Mouse (Mus musculus) midbrain, embryonic 10.5 days (tissue): ENCODE data around the gene Cd44. TPM values are rescaled to one million over a fixed set of nuclear protein-coding genes. Genes with fewer than 3 reads are reported as not detected.

ENCODE experiments used
- DNase-seq: peaks from one replicate; pipeline ENCODE4 v3.0.0-alpha.2; 2017; ENCODE audit warnings: low spot score
- H3K27ac ChIP-seq: fragments of 300-500 bp; sonication (generic); replicated peaks from 2 replicates; pipeline ENCODE4 v1.5.1; 2016; ENCODE audit warnings: mild to moderate bottlenecking
- H3K27me3 ChIP-seq: fragments of 300-500 bp; sonication (generic); 2 replicates; pipeline ENCODE4 v1.6.1; 2016; ENCODE audit warnings: low read depth, mild to moderate bottlenecking; ENCODE audit not compliant: poor library complexity, severe bottlenecking
- H3K36me3 ChIP-seq: fragments of 300-500 bp; sonication (generic); 2 replicates; pipeline ENCODE4 v1.6.1; 2016; ENCODE audit warnings: mild to moderate bottlenecking, moderate library complexity
- H3K4me1 ChIP-seq: fragments of 300-500 bp; sonication (generic); 2 replicates; pipeline ENCODE4 v1.6.1; 2016
- H3K4me3 ChIP-seq: fragments of 300-500 bp; sonication (generic); 2 replicates; pipeline ENCODE4 v1.5.1; 2016; ENCODE audit warnings: mild to moderate bottlenecking, moderate library complexity
- H3K9me3 ChIP-seq: fragments of 300-500 bp; sonication (generic); replicated peaks from 2 replicates; pipeline ENCODE4 v1.6.1; 2016; ENCODE audit warnings: mild to moderate bottlenecking
- WGBS: fragments of 180-500 bp; shearing (Covaris S2); methylation state at CpG from one replicate; pipeline ENCODE4 v1.1.7; 2016; 5-methylcytosine and 5-hydroxymethylcytosine counted together
- polyA plus RNA-seq: library from polyadenylated mRNA; unstranded; fragments of >200 nt; fragmentation: Nextera tagmentation; extraction: Ambion mirVana; gene quantifications from 2 replicates; pipeline ENCODE4 v1.2.1, GENCODE M21; 2016

The Cd44 gene
- polyA plus RNA-seq, 1 experiment from 2014 or later, result 2.9 TPM

DNA sequence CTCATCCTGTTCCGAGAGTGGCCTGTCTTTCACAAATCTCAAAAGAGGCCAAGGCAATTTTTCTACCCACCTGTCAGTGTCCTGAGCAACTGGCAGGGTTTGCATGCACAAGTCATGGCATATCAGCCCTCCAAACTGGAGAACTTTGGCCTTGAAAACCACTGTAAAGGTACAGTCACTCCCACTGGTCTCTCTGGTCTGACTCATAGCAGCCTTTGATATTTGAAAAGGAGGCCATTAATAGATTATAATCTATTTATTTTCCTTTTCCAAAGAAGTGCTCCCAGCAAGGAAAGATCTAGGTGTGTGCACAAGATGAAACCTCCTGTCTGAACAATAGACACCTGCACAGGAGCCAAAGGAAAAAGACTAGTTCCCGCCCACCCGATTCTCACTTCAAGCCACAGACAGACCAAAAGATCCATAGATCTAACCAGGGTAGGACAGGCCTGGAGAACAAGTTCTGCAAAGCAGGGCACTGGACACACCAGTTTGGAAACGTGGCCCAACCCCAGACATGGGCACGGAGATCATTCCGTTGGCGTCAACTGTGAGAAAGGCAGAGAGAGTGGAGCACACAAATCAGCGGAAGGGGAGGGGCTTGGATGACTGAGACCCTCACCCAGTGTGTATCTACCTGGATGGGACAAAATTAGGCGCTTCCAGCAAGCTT is 75.4 kb downstream of the Cd44 start:
- no peaks in the 10 kb centered on the region for H3K27me3 ChIP-seq
- H3K4me3 ChIP-seq, result no peak overlapping the region
- H3K4me1 ChIP-seq, result no peaks in the 10 kb centered on the region
- DNase-seq, result no peak
- WGBS, result 89% methylated on average over 9 of the region's 9 CpGs
- no peaks in the 10 kb centered on the region for H3K36me3 ChIP-seq
- H3K9me3 ChIP-seq, result no peaks in the 10 kb centered on the region
- H3K27ac ChIP-seq, result no peak overlapping the region

DNA sequence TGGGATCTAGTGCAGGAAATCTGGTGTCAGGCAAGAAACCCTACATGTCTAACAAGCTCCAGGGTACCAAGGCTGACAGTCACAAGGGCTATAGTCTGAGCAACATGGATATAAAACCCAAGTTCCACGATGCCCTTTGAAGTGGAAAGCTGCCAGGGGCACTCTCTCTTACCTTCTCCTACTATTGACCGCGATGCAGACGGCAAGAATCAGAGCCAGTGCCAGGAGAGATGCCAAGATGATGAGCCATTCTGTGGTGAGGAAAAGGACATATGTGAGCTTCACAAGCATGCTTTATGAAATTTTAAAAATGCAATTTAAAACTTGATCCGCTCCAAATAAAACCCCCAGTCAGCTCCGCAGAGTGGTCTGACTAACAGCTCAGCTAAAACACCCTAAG is 79.4 kb downstream of the Cd44 start:
- DNase-seq, result no peak
- no peak overlapping the region for H3K4me3 ChIP-seq
- H3K9me3 ChIP-seq, result no peaks in the 10 kb centered on the region
- 95% methylated on average over 6 of the region's 6 CpGs for WGBS
- peaks cover 6% of the 10 kb centered on the region for H3K4me1 ChIP-seq
- no peaks in the 10 kb centered on the region for H3K27me3 ChIP-seq
- no peak overlapping the region for H3K27ac ChIP-seq
- no peaks in the 10 kb centered on the region for H3K36me3 ChIP-seq

GRCm38 (mm10) chr2:102820790-102821189 is 80.7 kb downstream of the Cd44 start:
- H3K4me3 ChIP-seq, result no peak overlapping the region
- no peaks in the 10 kb centered on the region for H3K27me3 ChIP-seq
- no peak for DNase-seq
- 91% methylated on average over 8 of the region's 8 CpGs for WGBS
- H3K36me3 ChIP-seq, result no peaks in the 10 kb centered on the region
- H3K27ac ChIP-seq, result no peak overlapping the region
- H3K9me3 ChIP-seq, result no peaks in the 10 kb centered on the region
- peaks cover 6% of the 10 kb centered on the region for H3K4me1 ChIP-seq

DNA sequence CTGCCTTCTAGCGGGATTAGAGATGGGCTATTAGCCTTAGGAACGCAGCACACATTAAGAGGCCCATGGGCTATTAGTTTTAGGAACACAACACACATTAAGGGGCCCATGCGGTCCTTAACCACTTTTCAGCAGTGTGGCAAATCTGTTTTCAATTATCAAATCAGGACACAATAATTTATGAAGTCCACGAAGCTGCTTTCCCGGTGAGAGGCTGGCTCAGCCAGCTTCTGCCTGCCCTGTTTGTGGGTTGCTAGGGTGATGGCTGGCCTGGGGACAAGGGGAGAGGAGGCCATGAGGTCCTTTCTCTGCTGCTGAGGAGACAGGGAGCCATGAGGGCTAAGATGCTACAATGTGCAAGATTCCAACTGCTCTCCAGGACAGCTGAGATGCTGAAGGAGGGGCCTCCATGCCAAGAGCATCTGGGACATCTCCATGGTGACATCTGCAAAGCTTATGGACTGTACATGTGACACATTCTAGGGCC is 81.2 kb downstream of the Cd44 start:
- Histone ChIP-seq H3K9me3 (no peaks in the 10 kb centered on the region), H3K27me3 (no peaks in the 10 kb centered on the region), H3K4me1 (peaks cover 6% of the 10 kb centered on the region), H3K4me3 (no peak overlapping the region), H3K36me3 (no peaks in the 10 kb centered on the region), H3K27ac (no peak overlapping the region; the same call in 1 of the 2 replicates)
- 79% methylated on average over 5 of the region's 5 CpGs for WGBS
- DNase-seq, result no peak

GRCm38 (mm10) chr2:102815289-102815809 is 86.1 kb downstream of the Cd44 start:
- WGBS, result 77% methylated on average over 6 of the region's 6 CpGs

GRCm38 (mm10) chr2:102812756-102813155 is 88.7 kb downstream of the Cd44 start:
- no peak for DNase-seq
- H3K4me1 ChIP-seq, result no peaks in the 10 kb centered on the region
- no peak overlapping the region for H3K4me3 ChIP-seq
- no peaks in the 10 kb centered on the region for H3K9me3 ChIP-seq
- no peaks in the 10 kb centered on the region for H3K36me3 ChIP-seq
- 77% methylated on average over 4 of the region's 4 CpGs for WGBS
- no peaks in the 10 kb centered on the region for H3K27me3 ChIP-seq
- no peak overlapping the region for H3K27ac ChIP-seq

More at GRCm38 (mm10) chr2:102815289-102815809, 86.1 kb downstream of the Cd44 start:
- no peaks in the 10 kb centered on the region for H3K27me3 ChIP-seq
- no peak overlapping the region for H3K27ac ChIP-seq
- H3K4me1 ChIP-seq, result peaks cover 4% of the 10 kb centered on the region
- H3K36me3 ChIP-seq, result no peaks in the 10 kb centered on the region
- no peaks in the 10 kb centered on the region for H3K9me3 ChIP-seq
- DNase-seq, result no peak
- no peak overlapping the region for H3K4me3 ChIP-seq

- no peak overlapping the region for H3K27ac ChIP-seq
- no peak for DNase-seq
- no peaks in the 10 kb centered on the region for H3K9me3 ChIP-seq
- 92% methylated on average over 1 of the region's 1 CpGs for WGBS
- no peak overlapping the region for H3K4me3 ChIP-seq
- no peaks in the 10 kb centered on the region for H3K27me3 ChIP-seq
- H3K36me3 ChIP-seq, result no peaks in the 10 kb centered on the region
- H3K4me1 ChIP-seq, result no peaks in the 10 kb centered on the region
Observed at GRCm38 (mm10) chr2:102809436-102809835, 92.0 kb downstream of the Cd44 start.

DNA sequence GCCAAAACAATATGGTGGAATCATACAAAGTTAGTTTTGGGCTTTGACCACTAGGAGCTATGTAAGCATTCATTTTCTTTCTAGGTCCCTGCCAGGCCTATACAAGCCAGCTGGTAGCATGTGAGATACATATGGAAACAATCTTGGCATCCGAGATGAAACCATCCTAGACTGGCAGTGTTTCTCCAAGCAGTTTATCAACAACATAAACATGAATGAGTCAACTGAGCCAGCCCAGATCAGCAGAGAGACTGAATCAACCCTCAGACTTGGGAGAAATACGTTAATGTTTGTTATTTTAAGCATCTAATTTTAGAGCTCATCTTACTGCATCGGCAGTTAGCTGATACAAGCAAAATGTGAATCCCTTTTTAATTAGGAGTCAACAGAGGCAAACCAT is 93.8 kb downstream of the Cd44 start:
- Histone ChIP-seq H3K27ac (no peak overlapping the region), H3K36me3 (no peaks in the 10 kb centered on the region), H3K4me1 (no peaks in the 10 kb centered on the region), H3K27me3 (no peaks in the 10 kb centered on the region), H3K4me3 (no peak overlapping the region), H3K9me3 (no peaks in the 10 kb centered on the region)
- DNase-seq, result no peak
- 77% methylated on average over 3 of the region's 3 CpGs for WGBS

DNA sequence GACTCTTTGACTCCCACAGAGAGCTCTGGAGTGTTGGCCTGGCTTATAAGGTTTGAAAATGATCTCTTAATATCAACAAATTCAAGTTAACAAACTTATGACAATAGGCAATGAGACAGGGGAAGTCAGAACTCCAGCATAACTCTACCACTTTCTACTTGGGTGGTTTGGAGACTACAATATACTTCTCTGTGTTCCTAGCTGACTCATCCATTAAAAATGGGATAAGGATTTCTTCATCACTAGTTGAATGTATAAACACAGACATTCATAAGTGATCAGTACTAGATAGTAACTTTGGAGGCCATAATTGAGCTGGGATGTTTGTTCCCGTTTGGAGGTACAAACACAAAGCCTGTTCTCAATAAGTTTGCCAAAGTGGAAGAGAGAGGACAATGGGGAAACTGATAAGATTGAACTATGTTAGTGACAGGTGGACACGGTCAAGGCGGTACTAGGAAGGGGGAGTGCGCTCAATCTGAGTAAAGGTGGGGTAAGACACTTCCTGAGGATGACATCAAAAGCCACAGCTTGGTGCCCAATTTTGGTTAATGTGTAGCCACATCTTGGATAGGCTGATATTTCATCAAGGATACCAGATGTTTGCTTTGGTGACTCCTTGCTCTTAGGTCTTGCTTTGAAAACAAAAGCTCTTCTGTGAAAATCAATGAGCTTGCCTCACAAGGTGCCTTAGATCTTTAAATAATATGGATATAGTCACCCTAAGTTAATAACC is 95.5 kb downstream of the Cd44 start:
- no peak for DNase-seq
- H3K9me3 ChIP-seq, result no peaks in the 10 kb centered on the region
- no peak overlapping the region for H3K27ac ChIP-seq
- H3K4me1 ChIP-seq, result no peaks in the 10 kb centered on the region
- no peaks in the 10 kb centered on the region for H3K27me3 ChIP-seq
- H3K36me3 ChIP-seq, result no peaks in the 10 kb centered on the region
- WGBS, result 89% methylated on average over 4 of the region's 4 CpGs
- H3K4me3 ChIP-seq, result no peak overlapping the region

GRCm38 (mm10) chr2:102805283-102805682 is 96.2 kb downstream of the Cd44 start:
- Histone ChIP-seq H3K9me3 (no peaks in the 10 kb centered on the region), H3K27ac (no peak overlapping the region), H3K4me1 (no peaks in the 10 kb centered on the region), H3K36me3 (no peaks in the 10 kb centered on the region), H3K27me3 (no peaks in the 10 kb centered on the region), H3K4me3 (no peak overlapping the region)
- WGBS, result 79% methylated on average over 6 of the region's 6 CpGs
- DNase-seq, result no peak

DNA sequence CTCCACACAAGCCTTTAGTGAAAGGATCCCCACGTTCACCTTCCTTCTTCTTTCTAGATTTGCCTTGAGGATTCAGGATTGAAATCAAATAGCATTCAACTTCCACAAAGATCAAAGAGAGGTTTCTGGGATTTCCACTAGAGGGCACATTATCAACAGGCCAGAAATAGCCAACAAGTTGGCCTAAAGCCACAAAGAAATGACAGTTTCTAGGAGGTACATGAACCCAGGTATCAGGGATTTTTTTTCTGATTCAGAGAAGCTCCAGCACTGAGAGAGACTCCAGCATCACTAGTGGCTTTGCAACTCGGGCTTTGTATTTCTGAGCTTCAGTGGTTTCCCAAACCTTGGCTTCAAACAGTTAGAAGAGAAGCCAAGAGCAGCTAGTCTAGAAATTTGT is 97.4 kb downstream of the Cd44 start:
- no peaks in the 10 kb centered on the region for H3K9me3 ChIP-seq
- no peaks in the 10 kb centered on the region for H3K27me3 ChIP-seq
- no peak overlapping the region for H3K4me3 ChIP-seq
- H3K4me1 ChIP-seq, result no peaks in the 10 kb centered on the region
- 51% methylated on average over 2 of the region's 2 CpGs for WGBS
- DNase-seq, result no peak
- no peaks in the 10 kb centered on the region for H3K36me3 ChIP-seq
- H3K27ac ChIP-seq, result no peak overlapping the region

DNA sequence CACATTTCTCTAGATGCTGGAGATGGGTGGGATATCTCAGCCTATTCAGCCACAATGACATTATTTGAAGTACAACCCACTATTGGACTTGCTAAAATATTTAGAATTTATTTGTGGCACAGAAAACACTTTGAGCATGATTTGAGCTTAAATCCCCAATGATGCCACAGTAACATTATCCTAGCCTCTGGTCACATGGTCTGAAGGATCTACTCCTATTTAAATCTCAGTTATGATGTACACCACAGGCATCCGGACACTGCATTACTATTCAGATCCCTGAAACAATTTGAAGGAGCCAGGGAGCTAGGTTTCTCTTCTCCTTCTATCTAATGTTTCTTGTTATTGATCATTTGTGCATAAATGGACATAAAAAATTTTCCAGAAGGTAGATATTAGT is 99.6 kb downstream of the Cd44 start:
- WGBS, result 87% methylated on average over 1 of the region's 1 CpGs
- Histone ChIP-seq H3K27ac (no peak overlapping the region), H3K27me3 (no peaks in the 10 kb centered on the region), H3K36me3 (no peaks in the 10 kb centered on the region), H3K4me3 (no peak overlapping the region), H3K9me3 (no peaks in the 10 kb centered on the region), H3K4me1 (no peaks in the 10 kb centered on the region)
- DNase-seq, result no peak

- Histone ChIP-seq H3K9me3 (no peaks in the 10 kb centered on the region), H3K27ac (no peak overlapping the region), H3K36me3 (no peaks in the 10 kb centered on the region), H3K4me3 (no peak overlapping the region), H3K4me1 (no peaks in the 10 kb centered on the region), H3K27me3 (no peaks in the 10 kb centered on the region)
- 74% methylated on average over 2 of the region's 2 CpGs for WGBS
- DNase-seq, result no peak
Observed at GRCm38 (mm10) chr2:102798149-102798548, 103.3 kb downstream of the Cd44 start.
